Mouse (Mus musculus) bone marrow macrophage, adult 2 months (primary cell): ENCODE measurements around the gene Smo. TPM values are rescaled to one million over a fixed set of nuclear protein-coding genes. Genes with fewer than 3 reads are reported as not detected.

Experiments
- H3K27ac ChIP-seq: 2 replicates; pipeline ENCODE4 v1.5.1; 2012; ENCODE audit warnings: low read depth, low read length; ENCODE audit not compliant: insufficient read depth
- H3K4me1 ChIP-seq: 2 replicates; pipeline ENCODE4 v1.6.1; 2012; ENCODE audit warnings: low read length; ENCODE audit not compliant: control insufficient read depth, insufficient read depth
- H3K4me3 ChIP-seq: 2 replicates; pipeline ENCODE4 v1.5.1; 2012; ENCODE audit warnings: mild to moderate bottlenecking, low read length, moderate library complexity; ENCODE audit not compliant: insufficient read depth
- CTCF ChIP-seq: IDR thresholded peaks from 2 replicates; pipeline ENCODE4 v1.5.1; 2012; ENCODE audit warnings: low read depth, mild to moderate bottlenecking, low read length, moderate library complexity
- POLR2A ChIP-seq: IDR thresholded peaks from 2 replicates; pipeline ENCODE4 v1.6.1; 2012; ENCODE audit warnings: mild to moderate bottlenecking, low read depth, low read length, borderline replicate concordance
- polyA plus RNA-seq: library from polyadenylated mRNA; stranded (reverse); fragments of >200 nt; gene quantifications from 2 replicates; pipeline ENCODE4 v1.2.4, GENCODE M21; 2012; ENCODE audit not compliant: missing spikeins, insufficient read depth, insufficient read length

Smo gene
- polyA plus RNA-seq, 1 experiment: not detected

DNA sequence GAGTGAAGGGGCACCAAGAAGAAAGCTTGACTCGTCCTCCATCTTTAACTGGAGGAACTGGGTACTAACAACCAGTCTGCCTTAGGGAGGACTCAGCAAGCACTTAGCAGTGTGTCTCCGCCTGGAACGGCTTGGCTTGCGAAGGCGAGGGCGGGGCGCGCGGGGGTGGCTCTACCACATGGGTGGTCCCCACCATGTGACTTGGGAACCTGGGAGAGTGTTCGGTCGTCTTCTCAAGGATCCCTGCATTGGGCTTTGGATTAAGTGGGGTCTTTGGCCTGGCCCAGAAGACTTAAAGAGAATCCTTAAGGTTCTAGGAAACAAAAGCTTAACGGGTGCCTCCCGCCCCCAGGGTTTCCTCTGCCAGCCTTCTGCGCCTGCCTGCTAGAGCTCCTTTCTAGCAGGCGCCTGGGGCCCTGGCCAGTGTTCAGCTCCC, 16.4 kb upstream of the Smo start:
- H3K27ac ChIP-seq: no peak overlapping the region
- no peak overlapping the region for H3K4me3 ChIP-seq
- TF ChIP-seq CTCF: no peak
- no peak for TF ChIP-seq POLR2A
- no peaks in the 10 kb centered on the region for H3K4me1 ChIP-seq

DNA sequence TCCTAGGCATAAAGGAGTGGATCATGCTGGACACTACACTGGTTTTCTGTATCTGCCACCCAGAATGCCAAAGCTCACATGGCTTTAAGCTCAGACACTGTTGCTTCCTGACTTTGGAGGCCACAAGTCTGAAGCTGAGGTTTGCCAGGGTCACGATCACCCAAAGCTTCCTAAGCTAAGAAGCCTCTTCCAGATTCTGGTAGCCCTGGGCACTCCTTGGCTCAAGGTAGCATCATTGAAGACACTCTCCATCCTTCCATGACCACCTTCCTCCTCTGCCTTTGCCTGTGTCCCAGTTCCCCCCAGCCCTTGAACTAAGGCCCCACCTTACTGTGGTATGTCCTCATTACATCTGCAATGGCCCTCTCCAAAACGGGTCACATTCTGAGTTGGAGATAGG, 13.4 kb upstream of the Smo start:
- no peak for TF ChIP-seq POLR2A
- no peak for TF ChIP-seq CTCF
- H3K27ac ChIP-seq: no peak overlapping the region
- no peaks in the 10 kb centered on the region for H3K4me1 ChIP-seq
- no peak overlapping the region for H3K4me3 ChIP-seq

- H3K4me3 ChIP-seq: no peak overlapping the region
- no peak overlapping the region for H3K27ac ChIP-seq
- peaks cover 7% of the 10 kb centered on the region; the same call in 1 of the 2 replicates for H3K4me1 ChIP-seq
- TF ChIP-seq CTCF (no peak), POLR2A (no peak)
Measured at GRCm38 (mm10) chr6:29726576-29727200, 8.6 kb upstream of the Smo start.

DNA sequence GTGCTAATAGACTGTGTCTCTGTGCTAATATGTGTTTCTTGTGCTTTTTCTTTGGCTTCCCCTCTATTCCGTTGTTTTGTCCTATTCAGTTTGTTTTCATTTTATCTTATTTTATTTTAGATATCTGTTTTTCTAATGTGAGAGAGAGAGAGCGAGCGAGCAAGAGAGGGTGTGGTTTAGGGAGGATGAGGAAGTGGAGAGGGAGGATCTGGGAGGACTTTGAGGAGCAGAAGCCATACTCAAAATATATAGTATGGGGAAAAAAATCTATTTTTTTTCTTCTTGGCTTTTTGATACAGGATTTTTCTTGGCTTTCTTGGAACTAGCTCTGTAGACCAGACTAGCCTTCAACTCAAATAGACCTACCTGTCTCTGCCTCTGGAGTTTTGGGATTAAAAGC, 7.3 kb upstream of the Smo start:
- peaks cover 7% of the 10 kb centered on the region; the same call in 1 of the 2 replicates for H3K4me1 ChIP-seq
- no peak overlapping the region for H3K4me3 ChIP-seq
- H3K27ac ChIP-seq: no peak overlapping the region
- no peak for TF ChIP-seq POLR2A
- no peak for TF ChIP-seq CTCF

DNA sequence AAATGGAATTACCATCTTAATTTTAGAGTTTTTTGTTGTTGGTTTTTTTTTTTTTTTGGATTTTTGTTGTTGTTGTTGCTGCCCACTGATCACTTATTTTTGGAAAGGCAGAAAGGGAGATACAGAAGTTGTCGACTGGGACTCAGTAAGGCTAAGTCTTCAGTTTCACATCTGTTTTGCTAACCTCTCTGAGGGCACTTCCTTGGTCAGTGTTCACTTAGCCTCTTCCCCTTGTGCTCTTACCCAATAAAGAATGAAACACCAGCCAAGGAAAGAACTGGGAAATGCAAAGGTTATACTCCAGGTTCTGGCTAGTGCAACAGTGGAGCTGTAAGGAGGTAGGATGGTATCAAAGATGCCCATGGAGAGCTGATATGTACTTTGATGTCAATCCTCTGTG, 5.8 kb upstream of the Smo start:
- no peak overlapping the region for H3K4me3 ChIP-seq
- H3K27ac ChIP-seq: no peak overlapping the region

GRCm38 (mm10) chr6:29735689-29736451, 567 bp downstream of the Smo start:
- no peak for TF ChIP-seq POLR2A
- no peak for TF ChIP-seq CTCF
- Histone ChIP-seq H3K27ac (no peak overlapping the region), H3K4me3 (peak overlapping the region; percentile 74), H3K4me1 (0 out of 2 replicates have a peak, but pooled peaks cover 3% of the 10 kb centered on the region)

More for the DNA sequence above, 5.8 kb upstream of the Smo start:
- TF ChIP-seq CTCF (no peak), POLR2A (no peak)
- H3K4me1 ChIP-seq: peaks cover 7% of the 10 kb centered on the region; the same call in 1 of the 2 replicates

DNA sequence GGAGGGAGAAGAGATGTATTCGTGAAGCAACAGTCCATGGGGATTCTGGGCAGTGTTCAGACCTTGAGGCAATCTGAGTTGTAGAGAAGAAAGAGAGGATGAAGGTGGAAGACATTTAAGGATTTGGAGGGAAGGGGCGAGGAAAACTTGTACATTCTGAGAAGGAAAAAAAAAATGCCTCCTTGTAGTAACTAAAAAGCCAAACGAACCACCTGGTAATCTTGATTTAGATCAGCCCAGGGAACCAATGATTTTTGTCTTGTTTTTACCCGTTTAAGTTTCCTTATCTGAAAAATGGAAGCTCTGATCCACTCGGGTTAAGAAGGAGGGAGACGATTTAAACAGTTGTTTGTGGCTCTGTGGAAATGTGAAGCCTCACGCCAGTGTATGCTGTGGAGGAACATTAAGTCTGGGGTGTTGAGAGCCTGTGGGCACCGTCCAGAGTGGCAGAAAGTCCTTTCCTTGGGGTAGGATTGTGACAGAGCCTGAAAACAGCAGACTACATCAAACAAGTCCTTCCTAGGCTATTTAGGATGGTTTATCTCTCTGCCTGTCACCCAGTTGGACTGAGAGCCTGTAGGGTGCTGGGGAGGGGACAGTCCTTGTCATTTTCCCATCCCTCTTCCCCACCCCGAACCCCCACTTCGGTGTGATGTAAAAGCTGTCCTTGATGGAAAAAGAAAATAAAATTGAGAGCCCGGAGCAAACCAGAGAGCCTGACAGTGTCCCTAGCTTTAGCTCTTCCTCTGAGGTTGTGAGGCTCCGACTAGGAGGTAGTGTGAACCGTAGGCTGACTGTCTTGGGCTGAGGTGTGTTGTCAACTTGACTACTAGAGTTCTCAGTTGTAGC, 1.5 kb downstream of the Smo start:
- 0 out of 2 replicates have a peak, but pooled peaks cover 3% of the 10 kb centered on the region for H3K4me1 ChIP-seq
- H3K27ac ChIP-seq: no peak overlapping the region
- TF ChIP-seq CTCF (no peak), POLR2A (no peak)
- H3K4me3 ChIP-seq: peak overlapping the region; percentile 74

DNA sequence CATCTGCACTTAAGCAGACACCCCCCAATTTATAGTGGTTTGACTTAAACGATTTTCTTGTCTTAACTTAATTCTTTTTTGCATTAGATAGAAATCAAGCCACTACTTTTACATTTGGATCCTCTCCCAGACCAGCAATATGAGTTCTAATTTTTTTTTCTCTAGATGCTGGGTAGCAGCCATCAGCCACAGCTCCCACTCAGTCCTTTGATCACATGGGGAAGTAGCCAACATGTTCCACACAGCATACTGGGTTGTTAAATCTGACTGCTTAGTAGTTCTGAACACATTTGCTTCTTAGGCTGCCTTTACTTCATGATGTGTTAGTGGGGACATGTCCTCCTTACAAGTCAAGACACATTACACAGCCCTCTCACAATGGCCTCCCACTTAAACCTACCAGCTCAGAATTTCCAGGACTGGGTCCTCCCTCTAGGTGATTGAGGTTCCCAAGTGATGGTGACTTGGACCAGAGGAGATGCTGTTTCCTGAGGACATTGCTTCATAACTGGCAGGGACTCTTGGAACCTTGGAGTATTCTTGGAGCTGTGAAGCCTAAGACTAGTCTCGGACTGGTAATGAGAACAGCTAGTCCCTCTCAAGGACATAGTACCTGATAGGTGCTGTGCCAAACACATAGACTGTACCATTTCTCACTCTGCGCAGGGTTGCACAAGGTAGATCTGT, 16.3 kb downstream of the Smo start:
- H3K4me1 ChIP-seq: peaks cover 5% of the 10 kb centered on the region
- H3K4me3 ChIP-seq: no peak overlapping the region
- TF ChIP-seq POLR2A: no peak
- TF ChIP-seq CTCF: no peak
- H3K27ac ChIP-seq: no peak overlapping the region

DNA sequence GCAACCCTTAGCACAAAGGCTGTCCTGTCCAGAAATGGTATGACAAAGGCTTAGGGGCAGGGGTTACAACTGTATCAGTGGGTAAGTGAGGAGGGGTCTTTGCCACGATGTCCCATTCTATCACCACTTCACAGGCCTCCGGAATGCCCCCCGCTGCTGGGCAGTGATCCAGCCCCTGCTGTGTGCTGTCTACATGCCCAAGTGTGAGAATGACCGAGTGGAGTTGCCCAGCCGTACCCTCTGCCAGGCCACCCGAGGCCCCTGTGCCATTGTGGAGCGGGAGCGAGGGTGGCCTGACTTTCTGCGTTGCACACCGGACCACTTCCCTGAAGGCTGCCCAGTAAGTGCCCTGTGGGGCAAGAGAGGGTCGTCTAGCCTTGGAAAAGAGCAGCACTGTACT, 18.0 kb downstream of the Smo start:
- H3K4me1 ChIP-seq: peaks cover 5% of the 10 kb centered on the region
- no peak overlapping the region for H3K27ac ChIP-seq
- no peak overlapping the region for H3K4me3 ChIP-seq
- TF ChIP-seq POLR2A: no peak
- TF ChIP-seq CTCF: no peak
